Mouse (Mus musculus) liver, embryonic 14.5 days (tissue): Measurements from ENCODE around the gene Hist1h2bb. TPM values are rescaled to one million over a fixed set of nuclear protein-coding genes. Genes with fewer than 3 reads are reported as not detected.

Experiments
- ATAC-seq: fragments of 200-750 bp; cut with Nextera tagmentation; 2 replicates; pipeline ENCODE4 v1.8.0; 2017; ENCODE audit warnings: moderate number of reproducible peaks, mild to moderate bottlenecking, moderate library complexity; ENCODE audit not compliant: insufficient read depth
- DNase-seq, 3 experiments: peaks; one replicate each; pipeline ENCODE4 v3.0.0-alpha.2; 2012 to 2013; ENCODE audit warnings: low read depth in 3 of 3, low spot score in 3 of 3
- H3K27ac ChIP-seq: fragments of 300-500 bp; sonication (generic); 2 replicates; pipeline ENCODE4 v1.5.1; 2014; ENCODE audit warnings: moderate library complexity, mild to moderate bottlenecking, control low read depth, inconsistent platforms
- H3K27me3 ChIP-seq: fragments of 300-500 bp; sonication (generic); 2 replicates; pipeline ENCODE4 v1.6.1; 2014; ENCODE audit warnings: mild to moderate bottlenecking, low read length, moderate library complexity; ENCODE audit not compliant: control insufficient read depth, insufficient read depth
- H3K36me3 ChIP-seq: fragments of 300-500 bp; sonication (generic); replicated peaks from 2 replicates; pipeline ENCODE4 v1.6.1; 2014; ENCODE audit warnings: low read depth; ENCODE audit not compliant: control insufficient read depth, insufficient read depth
- H3K4me1 ChIP-seq, 2 experiments: fragments of 200-500 bp in 1 of 2; fragments of 300-500 bp in 1 of 2; sonication (generic) in 1 of 2; replicated peaks; 2 replicates each; pipeline ENCODE4 v1.6.1; 2012 to 2014; ENCODE audit warnings: antibody characterized with exemption in 1 of 2, inconsistent platforms in 1 of 2, low read length in 1 of 2; ENCODE audit not compliant: control insufficient read depth in 2 of 2, insufficient read depth in 2 of 2
- H3K4me2 ChIP-seq: fragments of 300-500 bp; sonication (generic); 2 replicates; pipeline ENCODE4 v1.6.1; 2014; ENCODE audit warnings: low read depth, mild to moderate bottlenecking, control low read depth, moderate library complexity
- H3K4me3 ChIP-seq, 2 experiments: fragments of 200-500 bp in 1 of 2; fragments of 300-500 bp in 1 of 2; sonication (generic) in 1 of 2; 2 replicates each; pipeline ENCODE4 v1.5.1; 2012 to 2014; ENCODE audit warnings: low read depth in 2 of 2, low read length in 2 of 2, mild to moderate bottlenecking in 2 of 2, control low read depth in 1 of 2, inconsistent platforms in 1 of 2, moderate library complexity in 1 of 2; ENCODE audit not compliant: insufficient read depth in 1 of 2
- H3K9ac ChIP-seq: fragments of 300-500 bp; sonication (generic); replicated peaks from 2 replicates; pipeline ENCODE4 v1.6.1; 2014; ENCODE audit warnings: mild to moderate bottlenecking, control low read depth, moderate library complexity
- H3K9me3 ChIP-seq: fragments of 300-500 bp; sonication (generic); 2 replicates; pipeline ENCODE4 v1.6.1; 2016; ENCODE audit warnings: low read length, mixed read lengths; ENCODE audit not compliant: control insufficient read depth
- CTCF ChIP-seq: IDR thresholded peaks from 2 replicates; pipeline ENCODE4 v1.5.1; 2016; ENCODE audit warnings: antibody characterized with exemption, low read depth, control low read depth
- EP300 ChIP-seq: IDR thresholded peaks from 2 replicates; pipeline ENCODE4 v1.6.1; 2016; ENCODE audit warnings: antibody characterized with exemption, low read depth
- WGBS: fragments of 180-500 bp; shearing (Covaris S2); extraction: QIAGEN DNeasy Blood & Tissue Kit; methylation state at CpG from one replicate; pipeline ENCODE4 v1.1.7; 2014; ENCODE audit not compliant: insufficient replicate concordance; 5-methylcytosine and 5-hydroxymethylcytosine counted together
- microRNA-seq: library from miRNA; unstranded; fragments of <30 nt; microRNA quantifications from one replicate; pipeline ENCODE4, GENCODE M21; 2016
- polyA plus RNA-seq, 2 experiments: library from polyadenylated mRNA; depleted of rRNA in 1 of 2; stranded (reverse) in 1 of 2; unstranded in 1 of 2; fragments of >200 nt; fragmentation: Nextera tagmentation in 1 of 2; extraction: Ambion mirVana in 1 of 2; gene quantifications; 2 replicates each; pipeline versions ENCODE4 v1.2.1 to v1.2.3; 2012 to 2014

Gene Hist1h2bb
- polyA plus RNA-seq, 2 experiments, result 2.6 to 20.0 TPM

GRCm38 (mm10) chr13:23778339-23778738 is 31.8 kb downstream of the Hist1h2bb start:
- 69% methylated on average over 7 of the region's 7 CpGs for WGBS
- DNase-seq (no peak), ATAC-seq (no peak)
- Histone ChIP-seq H3K9me3 (no peaks in the 10 kb centered on the region), H3K4me3 (no peak overlapping the region), H3K27me3 (no peaks in the 10 kb centered on the region), H3K9ac (no peak overlapping the region), H3K4me1 (peaks cover 2 to 20% of the 10 kb centered on the region in 2 experiments; a peak in 3 of 4 replicates), H3K27ac (no peak overlapping the region), H3K4me2 (no peak overlapping the region), H3K36me3 (no peaks in the 10 kb centered on the region)
- TF ChIP-seq EP300, result no peak
- TF ChIP-seq CTCF, result no peak

GRCm38 (mm10) chr13:23779025-23779424 is 32.5 kb downstream of the Hist1h2bb start:
- DNase-seq (no peak), ATAC-seq (0 out of 2 replicates have a peak, but pooled peaks have one; percentile 21)
- no peak overlapping the region for H3K4me3 ChIP-seq
- no peak overlapping the region for H3K9ac ChIP-seq
- H3K27ac ChIP-seq, result no peak overlapping the region
- H3K27me3 ChIP-seq, result no peaks in the 10 kb centered on the region
- H3K4me1 ChIP-seq, result peaks cover 0 to 17% of the 10 kb centered on the region in 2 experiments; a peak in 3 of 4 replicates
- H3K4me2 ChIP-seq, result no peak overlapping the region
- no peaks in the 10 kb centered on the region for H3K36me3 ChIP-seq
- no peak for TF ChIP-seq EP300
- no peak for TF ChIP-seq CTCF
- WGBS, result 43% methylated on average over 4 of the region's 4 CpGs
- H3K9me3 ChIP-seq, result no peaks in the 10 kb centered on the region

GRCm38 (mm10) chr13:23792520-23792919 is 46.0 kb downstream of the Hist1h2bb start:
- H3K27me3 ChIP-seq, result no peaks in the 10 kb centered on the region
- no peak overlapping the region for H3K9ac ChIP-seq
- WGBS, result 34% methylated on average over 2 of the region's 2 CpGs
- TF ChIP-seq CTCF (peak; percentile 77), EP300 (no peak)
- H3K4me2 ChIP-seq, result no peak overlapping the region
- no peaks in the 10 kb centered on the region for H3K36me3 ChIP-seq
- no peak for ATAC-seq
- no peaks in the 10 kb centered on the region for H3K4me1 ChIP-seq
- peak; percentile 42 to 49 (median 47) for DNase-seq
- H3K27ac ChIP-seq, result no peak overlapping the region
- H3K9me3 ChIP-seq, result no peaks in the 10 kb centered on the region
- H3K4me3 ChIP-seq, result no peak overlapping the region

Small RNA genes within 50 kb of the gene (microRNA-seq; reads per million reads assigned to microRNA genes)
- not detected for gene Gm44314
- gene Gm44484, result not detected

Other genes with a start within 250 kb of the Hist1h2bb start
Only the 30 nearest of the 37 such genes appear.
- gene Hist1h1d, start 193.5 kb upstream of the Hist1h2bb start, polyA plus RNA-seq (2012; rRNA removed), result 0.54 and 0.70 TPM in 2 replicates
- gene Hist1h1d, start 193.5 kb upstream of the Hist1h2bb start, polyA plus RNA-seq (2014; fragmentation: Nextera tagmentation; extraction: Ambion mirVana), result 1.2 and 1.6 TPM in 2 replicates
- 25.4 and 53.3 TPM in 2 replicates for gene Hist1h3e, start 184.4 kb upstream of the Hist1h2bb start, polyA plus RNA-seq (2012; rRNA removed)
- 3.9 and 5.1 TPM in 2 replicates for gene Hist1h3e, start 184.4 kb upstream of the Hist1h2bb start, polyA plus RNA-seq (2014; fragmentation: Nextera tagmentation; extraction: Ambion mirVana)
- 10.8 and 14.3 TPM in 2 replicates for gene Hist1h2ae, start 175.5 kb upstream of the Hist1h2bb start, polyA plus RNA-seq (2012; rRNA removed)
- 150 and 151 TPM in 2 replicates for gene Hist1h2ae, start 175.5 kb upstream of the Hist1h2bb start, polyA plus RNA-seq (2014; fragmentation: Nextera tagmentation; extraction: Ambion mirVana)
- gene Hist1h2bg, start 175.3 kb upstream of the Hist1h2bb start, polyA plus RNA-seq (2012; rRNA removed), result 42.1 and 55.9 TPM in 2 replicates
- 6.9 and 10.2 TPM in 2 replicates for gene Hist1h2bg, start 175.3 kb upstream of the Hist1h2bb start, polyA plus RNA-seq (2014; fragmentation: Nextera tagmentation; extraction: Ambion mirVana)
- gene Hist1h2bf, start 172.5 kb upstream of the Hist1h2bb start, polyA plus RNA-seq (2012; rRNA removed), result 15.9 and 35.2 TPM in 2 replicates
- gene Hist1h2bf, start 172.5 kb upstream of the Hist1h2bb start, polyA plus RNA-seq (2014; fragmentation: Nextera tagmentation; extraction: Ambion mirVana), result 3.4 and 4.4 TPM in 2 replicates
- 10.4 and 25.5 TPM in 2 replicates for gene Hist1h2ad, start 172.4 kb upstream of the Hist1h2bb start, polyA plus RNA-seq (2012; rRNA removed)
- gene Hist1h2ad, start 172.4 kb upstream of the Hist1h2bb start, polyA plus RNA-seq (2014; fragmentation: Nextera tagmentation; extraction: Ambion mirVana), result 4.7 and 5.1 TPM in 2 replicates
- 20.4 and 27.3 TPM in 2 replicates for gene Hist1h3d, start 171.0 kb upstream of the Hist1h2bb start, polyA plus RNA-seq (2012; rRNA removed)
- 7.1 and 7.2 TPM in 2 replicates for gene Hist1h3d, start 171.0 kb upstream of the Hist1h2bb start, polyA plus RNA-seq (2014; fragmentation: Nextera tagmentation; extraction: Ambion mirVana)
- gene Hist1h4d, start 165.1 kb upstream of the Hist1h2bb start, polyA plus RNA-seq (2012; rRNA removed), result 8.6 and 12.8 TPM in 2 replicates
- gene Hist1h4d, start 165.1 kb upstream of the Hist1h2bb start, polyA plus RNA-seq (2014; fragmentation: Nextera tagmentation; extraction: Ambion mirVana), result 152 and 155 TPM in 2 replicates
- 2.8 and 3.3 TPM in 2 replicates for gene Hist1h2be, start 125.6 kb upstream of the Hist1h2bb start, polyA plus RNA-seq (2012; rRNA removed)
- 0.95 and 1.3 TPM in 2 replicates for gene Hist1h2be, start 125.6 kb upstream of the Hist1h2bb start, polyA plus RNA-seq (2014; fragmentation: Nextera tagmentation; extraction: Ambion mirVana)
- 6.3 and 8.0 TPM in 2 replicates for gene Hist1h1e, start 124.2 kb upstream of the Hist1h2bb start, polyA plus RNA-seq (2012; rRNA removed)
- gene Hist1h1e, start 124.2 kb upstream of the Hist1h2bb start, polyA plus RNA-seq (2014; fragmentation: Nextera tagmentation; extraction: Ambion mirVana), result 23.1 and 24.4 TPM in 2 replicates
- gene Hist1h2ac, start 62.8 kb upstream of the Hist1h2bb start, polyA plus RNA-seq (2012; rRNA removed), result 1.5 and 1.8 TPM in 2 replicates
- 1.1 and 1.3 TPM in 2 replicates for gene Hist1h2ac, start 62.8 kb upstream of the Hist1h2bb start, polyA plus RNA-seq (2014; fragmentation: Nextera tagmentation; extraction: Ambion mirVana)
- gene Hist1h2bc, start 62.5 kb upstream of the Hist1h2bb start, polyA plus RNA-seq (2012; rRNA removed), result 67.1 and 79.7 TPM in 2 replicates
- gene Hist1h2bc, start 62.5 kb upstream of the Hist1h2bb start, polyA plus RNA-seq (2014; fragmentation: Nextera tagmentation; extraction: Ambion mirVana), result 104 and 106 TPM in 2 replicates
- gene Hist1h1t, start 50.9 kb upstream of the Hist1h2bb start, polyA plus RNA-seq (2012; rRNA removed), result 0.13 TPM in 1 of 2 replicates, not detected in the other
- not detected in 2 replicates for gene Hist1h1t, start 50.9 kb upstream of the Hist1h2bb start, polyA plus RNA-seq (2014; fragmentation: Nextera tagmentation; extraction: Ambion mirVana)
- gene Hist1h4c, start 48.3 kb upstream of the Hist1h2bb start, polyA plus RNA-seq (2012; rRNA removed), result 3.5 and 6.2 TPM in 2 replicates
- 8.5 and 10.1 TPM in 2 replicates for gene Hist1h4c, start 48.3 kb upstream of the Hist1h2bb start, polyA plus RNA-seq (2014; fragmentation: Nextera tagmentation; extraction: Ambion mirVana)
- gene Hfe, start 35.9 kb upstream of the Hist1h2bb start, polyA plus RNA-seq (2012; rRNA removed), result 2.8 and 3.4 TPM in 2 replicates
- 10.8 and 12.2 TPM in 2 replicates for gene Hfe, start 35.9 kb upstream of the Hist1h2bb start, polyA plus RNA-seq (2014; fragmentation: Nextera tagmentation; extraction: Ambion mirVana)
- gene Hist1h1c, start 7.9 kb upstream of the Hist1h2bb start, polyA plus RNA-seq (2012; rRNA removed), result 37.4 and 46.8 TPM in 2 replicates
- 72.5 and 86.6 TPM in 2 replicates for gene Hist1h1c, start 7.9 kb upstream of the Hist1h2bb start, polyA plus RNA-seq (2014; fragmentation: Nextera tagmentation; extraction: Ambion mirVana)
- gene Hist1h3c, start 1.1 kb upstream of the Hist1h2bb start, polyA plus RNA-seq (2012; rRNA removed), result 48.5 and 88.2 TPM in 2 replicates
- 3.6 and 5.7 TPM in 2 replicates for gene Hist1h3c, start 1.1 kb upstream of the Hist1h2bb start, polyA plus RNA-seq (2014; fragmentation: Nextera tagmentation; extraction: Ambion mirVana)
- 45.2 and 45.3 TPM in 2 replicates for gene Hist1h2ab, start 4.4 kb downstream of the Hist1h2bb start, polyA plus RNA-seq (2012; rRNA removed)
- gene Hist1h2ab, start 4.4 kb downstream of the Hist1h2bb start, polyA plus RNA-seq (2014; fragmentation: Nextera tagmentation; extraction: Ambion mirVana), result 70.4 and 74.8 TPM in 2 replicates
- 40.0 and 45.7 TPM in 2 replicates for gene Hist1h3b, start 5.5 kb downstream of the Hist1h2bb start, polyA plus RNA-seq (2012; rRNA removed)
- 8.9 and 11.4 TPM in 2 replicates for gene Hist1h3b, start 5.5 kb downstream of the Hist1h2bb start, polyA plus RNA-seq (2014; fragmentation: Nextera tagmentation; extraction: Ambion mirVana)
- 9.2 and 21.6 TPM in 2 replicates for gene Hist1h4b, start 10.3 kb downstream of the Hist1h2bb start, polyA plus RNA-seq (2012; rRNA removed)
- gene Hist1h4b, start 10.3 kb downstream of the Hist1h2bb start, polyA plus RNA-seq (2014; fragmentation: Nextera tagmentation; extraction: Ambion mirVana), result 4.5 and 5.1 TPM in 2 replicates
- 4.3 and 11.8 TPM in 2 replicates for gene Hist1h4a, start 14.5 kb downstream of the Hist1h2bb start, polyA plus RNA-seq (2012; rRNA removed)
- 0.57 and 0.78 TPM in 2 replicates for gene Hist1h4a, start 14.5 kb downstream of the Hist1h2bb start, polyA plus RNA-seq (2014; fragmentation: Nextera tagmentation; extraction: Ambion mirVana)
- 36.1 and 49.8 TPM in 2 replicates for gene Hist1h3a, start 15.7 kb downstream of the Hist1h2bb start, polyA plus RNA-seq (2012; rRNA removed)
- 5.8 and 7.5 TPM in 2 replicates for gene Hist1h3a, start 15.7 kb downstream of the Hist1h2bb start, polyA plus RNA-seq (2014; fragmentation: Nextera tagmentation; extraction: Ambion mirVana)
- gene Hist1h1a, start 16.9 kb downstream of the Hist1h2bb start, polyA plus RNA-seq (2012; rRNA removed), result 7.6 and 11.9 TPM in 2 replicates
- gene Hist1h1a, start 16.9 kb downstream of the Hist1h2bb start, polyA plus RNA-seq (2014; fragmentation: Nextera tagmentation; extraction: Ambion mirVana), result 6.3 and 7.4 TPM in 2 replicates
- gene Trim38, start 23.2 kb downstream of the Hist1h2bb start, polyA plus RNA-seq (2012; rRNA removed), result 0.06 TPM in 1 of 2 replicates, not detected in the other
- not detected in 2 replicates for gene Trim38, start 23.2 kb downstream of the Hist1h2bb start, polyA plus RNA-seq (2014; fragmentation: Nextera tagmentation; extraction: Ambion mirVana)
- gene Slc17a2, start 60.3 kb downstream of the Hist1h2bb start, polyA plus RNA-seq (2012; rRNA removed), result 1.00 and 1.1 TPM in 2 replicates
- 0.77 and 1.3 TPM in 2 replicates for gene Slc17a2, start 60.3 kb downstream of the Hist1h2bb start, polyA plus RNA-seq (2014; fragmentation: Nextera tagmentation; extraction: Ambion mirVana)
- gene Slc17a3, start 92.7 kb downstream of the Hist1h2bb start, polyA plus RNA-seq (2012; rRNA removed), result 3.8 TPM in 2 replicates
- 4.7 and 6.1 TPM in 2 replicates for gene Slc17a3, start 92.7 kb downstream of the Hist1h2bb start, polyA plus RNA-seq (2014; fragmentation: Nextera tagmentation; extraction: Ambion mirVana)
- 0.11 and 0.12 TPM in 2 replicates for gene Slc17a1, start 121.0 kb downstream of the Hist1h2bb start, polyA plus RNA-seq (2012; rRNA removed)
- gene Slc17a1, start 121.0 kb downstream of the Hist1h2bb start, polyA plus RNA-seq (2014; fragmentation: Nextera tagmentation; extraction: Ambion mirVana), result 0.08 and 0.25 TPM in 2 replicates
- 0.02 and 0.03 TPM in 2 replicates for gene Slc17a4, start 168.3 kb downstream of the Hist1h2bb start, polyA plus RNA-seq (2012; rRNA removed)
- 0.04 and 0.08 TPM in 2 replicates for gene Slc17a4, start 168.3 kb downstream of the Hist1h2bb start, polyA plus RNA-seq (2014; fragmentation: Nextera tagmentation; extraction: Ambion mirVana)
- not detected in 2 replicates for gene Hist1h2ba, start 187.4 kb downstream of the Hist1h2bb start, polyA plus RNA-seq (2012; rRNA removed)
- not detected in 2 replicates for gene Hist1h2ba, start 187.4 kb downstream of the Hist1h2bb start, polyA plus RNA-seq (2014; fragmentation: Nextera tagmentation; extraction: Ambion mirVana)
- not detected in 2 replicates for gene Hist1h2aa, start 187.7 kb downstream of the Hist1h2bb start, polyA plus RNA-seq (2012; rRNA removed)
- not detected in 2 replicates for gene Hist1h2aa, start 187.7 kb downstream of the Hist1h2bb start, polyA plus RNA-seq (2014; fragmentation: Nextera tagmentation; extraction: Ambion mirVana)